Mouse (Mus musculus) cerebellum, adult 18-20 months (tissue): ENCODE data around the gene Phldb1.
"Not testable (repeated sequence)": the region's sequence is repeated elsewhere in the genome, so short reads cannot be mapped to it uniquely, and the experiment has no call there.

ENCODE experiments used
- DNase-seq, 2 experiments: peaks; one replicate each; pipeline ENCODE4 v3.0.0; 2021

Phldb1 gene

DNA sequence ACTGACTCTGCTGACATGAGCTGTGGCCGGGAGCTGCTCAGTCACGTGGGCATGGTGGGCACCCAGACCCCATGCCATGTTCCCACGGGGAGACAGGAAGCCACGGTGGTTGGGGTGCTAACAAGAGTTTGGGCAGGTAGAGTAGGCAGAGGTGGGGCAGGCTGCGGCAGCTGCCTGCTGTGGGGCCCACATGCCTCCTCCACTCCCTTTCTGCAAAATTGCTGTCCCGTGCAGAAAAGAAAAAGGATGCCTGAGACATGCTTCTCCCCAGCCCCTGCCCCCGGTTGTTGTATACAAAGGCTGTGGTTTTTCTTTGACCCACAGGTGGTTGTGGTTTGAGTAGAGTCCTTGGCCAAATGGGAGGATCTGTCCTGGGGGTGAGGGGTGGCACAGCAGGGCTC lies 86.1 kb downstream of the Phldb1 start:
- no peak for DNase-seq

DNA sequence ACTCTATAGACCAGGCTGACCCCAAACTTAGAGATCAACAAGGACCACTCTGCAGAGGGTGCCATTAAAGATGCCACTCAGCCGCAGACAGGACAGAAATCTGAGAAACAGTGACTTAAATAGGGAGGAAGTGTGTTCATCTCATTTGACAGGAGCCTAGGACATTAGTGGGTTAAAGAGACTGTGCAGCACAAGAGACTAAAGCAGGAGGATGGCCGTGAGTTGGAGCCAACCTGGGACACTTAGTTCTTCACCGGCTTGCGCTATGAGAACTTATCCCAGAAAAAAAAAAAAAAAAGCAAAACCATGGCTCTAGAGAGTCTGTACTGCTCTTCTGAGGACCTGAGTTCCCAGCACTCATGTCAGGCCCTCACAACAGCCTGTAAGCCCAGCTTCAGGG lies 87.3 kb downstream of the Phldb1 start:
- no peak for DNase-seq

DNA sequence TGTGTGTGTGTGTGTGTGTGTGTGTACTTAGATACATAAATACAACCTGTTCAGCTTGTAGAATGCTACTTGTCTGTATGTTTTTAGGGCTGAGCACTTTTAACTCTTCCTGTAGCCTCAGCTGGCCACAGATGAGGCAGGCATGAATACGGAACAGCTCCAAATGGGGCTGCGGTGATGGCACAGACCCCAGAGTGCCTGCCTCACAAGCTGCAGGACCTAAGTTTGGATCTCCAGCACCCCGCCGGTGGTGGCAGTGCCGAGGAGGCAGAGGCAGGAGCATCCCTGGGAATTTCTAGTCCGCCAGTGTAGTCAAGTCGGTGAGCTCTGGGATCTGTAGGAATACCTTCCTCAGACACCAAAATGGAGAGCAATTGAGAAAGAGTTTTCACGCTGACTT lies 88.0 kb downstream of the Phldb1 start:
- DNase-seq = no peak

DNA sequence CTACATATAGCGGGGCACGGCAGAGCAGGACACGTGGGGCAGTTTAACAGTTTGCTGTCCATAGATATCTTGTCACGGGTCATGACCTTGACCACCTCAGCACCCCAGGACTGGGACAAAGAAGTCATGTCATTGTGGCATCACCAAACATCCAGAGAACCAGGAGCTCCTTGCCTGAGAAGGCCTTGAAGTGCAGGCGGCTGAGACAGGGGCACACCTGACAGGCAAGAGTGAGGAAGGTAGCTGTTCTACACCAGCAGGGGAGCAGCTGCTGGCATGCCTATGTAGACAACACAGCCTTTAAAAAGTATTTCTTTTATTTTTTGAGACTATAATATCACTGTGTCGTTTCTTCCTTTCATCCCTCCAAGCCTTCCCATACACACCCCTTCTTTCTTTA lies 88.6 kb downstream of the Phldb1 start:
- no peak for DNase-seq

DNA sequence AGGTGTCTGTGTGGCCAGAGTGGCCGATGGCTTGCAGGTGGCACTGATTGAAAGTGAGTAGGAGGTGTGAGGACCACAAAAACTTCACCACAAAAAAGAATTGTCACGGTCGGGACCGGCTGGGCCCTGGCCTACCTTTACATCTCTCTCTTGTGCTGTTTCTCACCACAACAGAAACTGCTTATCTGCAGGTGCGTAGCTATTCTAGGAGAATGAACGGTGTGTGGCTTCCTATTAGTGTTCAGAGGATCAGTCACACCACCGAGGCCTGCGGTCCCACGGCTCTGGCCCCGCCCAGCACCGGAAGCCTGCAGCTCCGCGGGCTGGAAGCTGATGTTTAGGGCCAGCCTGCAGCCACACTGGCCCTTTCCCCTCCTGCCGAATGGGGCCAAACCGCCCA lies 89.1 kb downstream of the Phldb1 start:
- DNase-seq = no peak

DNA sequence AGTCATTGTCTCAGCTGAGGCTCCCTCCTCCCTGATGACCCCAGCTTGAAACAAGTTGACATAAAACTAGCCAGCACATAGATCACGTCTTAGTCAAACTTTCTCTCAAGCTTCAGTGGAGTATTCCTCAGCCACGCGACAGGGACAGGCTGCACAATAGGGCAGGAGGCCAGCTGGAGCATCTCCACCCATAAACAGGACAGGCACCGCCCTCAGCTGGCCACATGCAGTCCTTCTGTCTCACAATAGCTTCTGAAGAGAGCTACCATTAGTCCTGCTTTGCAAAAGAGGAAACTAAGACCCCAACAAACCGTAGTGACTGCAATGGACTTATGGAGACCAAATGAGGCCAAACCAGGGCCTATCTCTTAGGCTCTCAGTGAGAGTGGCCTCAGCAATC lies 89.5 kb downstream of the Phldb1 start:
- peak; percentile 52 to 56 for DNase-seq

DNA sequence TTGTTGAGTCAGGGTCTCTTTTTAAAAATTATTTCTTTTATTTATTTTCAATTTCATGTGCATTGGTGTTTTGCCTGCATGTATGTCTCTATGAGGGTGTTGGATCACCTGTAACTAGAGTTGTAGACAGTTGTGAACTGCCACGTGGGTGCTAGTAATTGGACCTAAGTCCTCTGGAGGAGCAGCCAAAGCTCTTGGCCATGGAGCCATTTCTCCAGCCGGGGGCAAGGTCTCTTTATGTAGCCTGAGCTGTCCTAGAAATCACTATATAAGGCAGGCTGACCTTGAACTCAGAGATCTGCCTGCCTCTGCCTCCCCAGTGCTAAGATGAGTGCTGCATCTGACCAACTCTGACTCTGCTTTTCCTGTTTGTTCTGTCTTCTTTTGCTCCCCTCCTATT lies 90.8 kb downstream of the Phldb1 start:
- DNase-seq = no peak

DNA sequence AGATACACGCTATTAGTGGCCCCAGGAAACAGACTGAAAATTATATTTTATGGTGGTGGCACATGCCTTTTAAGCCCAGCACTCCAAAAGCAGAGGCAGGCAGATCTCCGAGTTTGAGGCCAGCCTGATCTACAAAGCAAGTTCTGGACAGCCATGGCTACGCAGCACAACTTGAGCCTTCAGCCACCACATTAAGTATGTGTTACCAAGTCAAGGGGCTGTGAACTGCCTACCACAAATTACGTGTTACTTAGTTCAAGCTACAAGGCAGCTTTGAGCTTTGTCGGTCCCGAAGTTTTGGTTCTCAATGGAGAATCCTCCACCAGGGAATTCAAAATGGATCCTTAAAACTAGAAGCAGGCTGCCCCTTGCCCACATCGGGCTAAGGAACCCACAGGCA lies 91.9 kb downstream of the Phldb1 start:
- no peak for DNase-seq

DNA sequence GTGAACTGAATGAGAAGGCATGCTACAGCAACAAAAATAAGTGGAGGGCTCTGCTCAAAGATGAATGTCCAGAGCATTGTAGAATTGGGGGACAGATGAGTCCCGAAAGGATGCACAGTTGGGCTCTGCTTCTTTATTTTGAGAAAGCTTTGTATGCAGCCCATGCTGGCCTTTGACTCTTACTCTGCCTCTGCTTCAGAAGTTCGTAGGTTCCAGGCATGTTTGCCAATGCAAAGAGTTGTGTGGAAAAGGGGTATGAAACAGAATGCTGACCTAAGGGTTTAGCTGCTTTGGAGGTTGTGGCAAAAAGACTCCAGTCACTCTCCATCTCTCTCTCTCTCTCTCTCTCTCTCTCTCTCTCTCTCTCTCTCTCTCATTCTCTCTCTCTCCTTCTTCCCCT lies 93.4 kb downstream of the Phldb1 start:
- no peak for DNase-seq

DNA sequence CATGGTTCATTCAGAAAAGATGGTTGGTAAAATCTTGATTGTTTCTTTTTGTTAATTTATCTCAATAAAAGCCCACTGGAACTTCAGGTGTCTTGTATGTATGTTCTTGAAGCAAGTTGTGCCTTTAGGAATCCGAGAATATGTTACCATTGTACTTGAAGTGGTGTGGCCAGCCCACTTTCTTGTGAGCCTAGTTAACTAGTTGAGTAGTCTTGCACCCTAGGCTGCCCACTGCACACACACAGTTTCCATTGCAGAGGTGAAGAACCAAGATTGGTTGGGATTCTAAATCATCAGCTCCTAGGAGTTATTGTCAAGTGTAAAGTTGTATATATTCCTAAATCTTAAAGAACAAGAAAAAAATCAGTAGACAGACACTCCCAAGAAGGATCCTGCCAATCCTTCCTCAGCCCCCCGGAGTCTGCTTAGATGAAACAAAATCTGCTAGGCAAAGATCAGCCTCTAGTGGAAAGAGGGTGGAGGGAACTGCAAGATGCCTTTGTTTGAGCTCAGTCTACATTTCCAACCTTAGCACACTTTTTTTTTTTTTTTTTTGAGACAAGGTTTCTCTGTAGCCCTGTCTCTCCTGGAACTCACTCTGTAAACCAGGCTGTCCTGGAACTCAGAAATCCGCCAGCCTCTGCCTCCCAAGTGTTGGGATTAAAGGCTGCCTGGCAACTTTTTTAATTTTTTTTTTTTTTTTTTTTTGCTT lies 94.2 kb downstream of the Phldb1 start:
- no peak for DNase-seq

DNA sequence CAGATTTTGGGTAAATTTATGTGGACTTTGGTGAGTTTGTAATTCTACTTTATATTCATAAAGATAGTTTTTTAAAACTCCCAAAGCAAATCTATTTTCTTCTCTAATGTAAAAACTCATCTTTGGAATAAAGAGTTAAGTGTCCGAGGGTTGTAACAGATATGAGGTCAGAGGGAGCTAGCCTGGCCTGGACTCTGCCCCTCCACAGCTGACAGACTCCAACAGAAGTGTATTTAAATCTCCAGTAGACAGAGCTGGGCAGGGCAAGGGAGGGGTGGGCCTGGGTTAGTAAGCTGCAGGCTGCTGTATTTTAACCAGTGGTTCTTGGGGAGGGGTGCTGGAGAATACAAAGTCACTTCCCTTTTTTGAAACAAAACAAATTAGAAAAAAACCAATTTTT lies 95.0 kb downstream of the Phldb1 start:
- not testable (repeated sequence) for DNase-seq

DNA sequence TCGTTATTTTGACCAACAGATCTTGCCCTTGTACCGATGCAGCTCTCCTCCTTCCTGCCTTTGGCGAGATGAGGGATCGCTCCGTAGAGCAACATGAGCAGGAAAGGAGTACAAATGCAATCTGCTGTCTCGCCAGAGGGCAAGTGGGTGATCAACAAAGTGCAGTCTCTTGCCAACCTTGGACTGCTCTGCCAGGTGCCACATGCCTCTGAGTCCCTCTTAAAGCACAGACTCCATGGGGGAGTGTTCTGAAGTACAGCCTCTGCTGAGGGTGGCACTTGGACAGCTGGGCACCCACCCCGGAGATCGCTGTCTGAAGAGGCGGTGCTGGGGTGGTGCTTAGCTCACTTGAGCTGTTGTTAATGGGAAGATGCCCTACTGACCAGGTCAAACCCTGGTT lies 96.3 kb downstream of the Phldb1 start:
- DNase-seq = peak; percentile 39 to 58

DNA sequence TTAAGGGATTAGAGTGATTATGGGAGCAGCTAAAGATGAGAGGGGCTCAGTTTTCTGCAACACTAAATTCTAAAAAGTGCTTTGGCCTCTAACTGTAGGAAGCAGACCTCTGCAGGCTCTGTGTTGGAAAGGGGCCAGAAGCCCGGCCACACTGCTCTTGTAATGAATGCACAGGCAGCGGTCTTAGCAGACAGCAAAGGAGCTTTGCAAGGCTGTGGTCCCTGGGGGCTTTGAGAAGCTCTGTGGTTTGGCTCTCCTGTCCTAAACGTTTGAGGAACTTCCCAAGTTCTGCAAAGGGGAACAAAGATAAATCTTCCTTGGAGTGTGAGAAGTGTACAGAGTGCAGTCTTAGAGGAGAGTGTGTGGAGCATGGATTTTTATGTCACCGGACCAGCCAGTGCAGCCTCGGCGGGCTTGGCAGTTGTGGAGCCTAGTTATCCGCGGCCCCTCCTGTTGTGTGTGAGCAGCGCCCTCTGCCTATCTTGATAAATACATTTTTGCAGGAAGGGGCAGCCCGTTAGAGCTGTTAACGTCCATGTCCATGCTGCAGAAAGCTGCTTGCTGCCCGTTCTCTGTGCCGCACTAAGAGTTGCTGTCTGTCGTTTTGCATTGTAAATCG lies 97.3 kb downstream of the Phldb1 start:
- DNase-seq = peak; percentile 23 to 51
